Mouse (Mus musculus) gonadal fat pad, adult 2 months (tissue): ENCODE measurements around the gene Nrp2. TPM values are rescaled to one million over a fixed set of nuclear protein-coding genes. Genes with fewer than 3 reads are reported as not detected.
A peak's percentile ranks its signal among the peaks of the same experiment; 100 is the strongest.

Source experiments
- DNase-seq: peaks from one replicate; pipeline ENCODE4 v3.0.0-alpha.2; 2012; ENCODE audit warnings: low read depth
- polyA plus RNA-seq: library from polyadenylated mRNA; depleted of rRNA; stranded (reverse); fragments of >200 nt; gene quantifications from 2 replicates; pipeline ENCODE4 v1.2.3, GENCODE M21; 2012

The Nrp2 gene
- polyA plus RNA-seq, 1 experiment = 13.0 TPM

- no peak for DNase-seq
Observed at GRCm38 (mm10) chr1:62859556-62860300, 156.6 kb downstream of the Nrp2 start.

GRCm38 (mm10) chr1:62860327-62860726 lies 157.2 kb downstream of the Nrp2 start:
- no peak for DNase-seq

- peak; percentile 88 for DNase-seq
Observed at GRCm38 (mm10) chr1:62860788-62861187, 157.7 kb downstream of the Nrp2 start.
